Mouse (Mus musculus) C2C12 (cell line): ENCODE measurements at regions not wholly inside any gene's neighbourhood (a gene's known extent, or its start where the extent isn't known, plus 50 kb on each side); places are given as distances from the start of the nearest gene placed in this dataset.
A peak's percentile ranks its signal among the peaks of the same experiment; 100 is the strongest.

ENCODE experiments used
- H3K27me3 ChIP-seq: one replicate; pipeline ENCODE4 v1.6.1; 2011; ENCODE audit not compliant: control insufficient read depth, insufficient read depth, insufficient read length
- H3K36me3 ChIP-seq: one replicate; pipeline ENCODE4 v1.6.1; 2011; ENCODE audit not compliant: control insufficient read depth, insufficient read depth
- H3K4me3 ChIP-seq: one replicate; pipeline ENCODE4 v1.5.1; 2011; ENCODE audit warnings: mild to moderate bottlenecking, control low read depth; ENCODE audit not compliant: poor library complexity, insufficient read depth, severe bottlenecking
- H3K79me2 ChIP-seq: one replicate; pipeline ENCODE4 v1.6.1; 2011; ENCODE audit not compliant: control insufficient read depth, insufficient read depth
- H3K79me3 ChIP-seq: one replicate; pipeline ENCODE4 v1.6.1; 2011; ENCODE audit warnings: low read depth, control low read depth
- H3ac ChIP-seq: one replicate; pipeline ENCODE3; 2011; ENCODE audit warnings: low read depth; ENCODE audit not compliant: control insufficient read depth, insufficient read length
- CEBPB ChIP-seq: IDR thresholded peaks from one replicate; pipeline ENCODE4 v1.6.1; 2011; ENCODE audit warnings: low read depth, mild to moderate bottlenecking, control low read depth, moderate library complexity
- CTCF ChIP-seq: IDR thresholded peaks from one replicate; pipeline ENCODE4 v1.5.1; 2011; ENCODE audit not compliant: control insufficient read depth, insufficient read depth, insufficient read length
- FOSL1 ChIP-seq: IDR thresholded peaks from one replicate; pipeline ENCODE4 v1.8.0; 2011; ENCODE audit warnings: mild to moderate bottlenecking, low read length; ENCODE audit not compliant: poor library complexity, insufficient read depth, severe bottlenecking
- MAX ChIP-seq: IDR thresholded peaks from one replicate; pipeline ENCODE4 v1.6.1; 2011; ENCODE audit warnings: mild to moderate bottlenecking, control low read depth
- MYOD1 ChIP-seq: IDR thresholded peaks from one replicate; pipeline ENCODE4 v1.6.1; 2011; ENCODE audit warnings: low read depth; ENCODE audit not compliant: control insufficient read depth, insufficient read length
- MYOG ChIP-seq: IDR thresholded peaks from one replicate; pipeline ENCODE4 v1.6.1; 2011; ENCODE audit not compliant: control insufficient read depth, insufficient read length; ENCODE audit errors: extremely low read depth
- USF1 ChIP-seq: IDR thresholded peaks from one replicate; pipeline ENCODE4 v1.6.1; 2011; ENCODE audit warnings: low read depth, mild to moderate bottlenecking, control low read depth, moderate library complexity

DNA sequence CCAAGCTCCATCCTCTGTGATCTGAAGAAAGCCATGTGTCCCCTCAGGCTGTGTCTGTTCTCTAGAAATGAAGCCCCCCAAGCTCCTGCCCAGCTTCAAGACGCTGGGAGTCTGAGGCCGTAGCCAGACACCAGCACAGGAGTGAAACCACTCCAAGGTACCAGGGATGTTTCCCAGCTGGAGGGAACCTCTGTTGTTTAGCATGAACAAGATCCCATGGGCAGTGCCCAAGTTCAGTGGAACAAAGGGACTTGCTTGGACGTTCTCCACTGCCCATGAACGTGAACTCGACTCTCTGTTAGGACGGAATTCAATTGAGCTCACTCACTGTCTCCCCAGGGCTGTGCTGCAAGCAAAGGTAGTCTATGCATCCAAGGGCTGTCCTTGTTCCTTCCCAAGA is 99.2 kb upstream of the Twist2 start:
- TF ChIP-seq FOSL1: no peak
- TF ChIP-seq MAX: no peak
- TF ChIP-seq MYOD1: no peak
- no peaks in the 10 kb centered on the region for H3K79me2 ChIP-seq
- H3ac ChIP-seq: no peak overlapping the region
- no peaks in the 10 kb centered on the region for H3K27me3 ChIP-seq
- no peak overlapping the region for H3K4me3 ChIP-seq
- no peaks in the 10 kb centered on the region for H3K79me3 ChIP-seq
- no peaks in the 10 kb centered on the region for H3K36me3 ChIP-seq

DNA sequence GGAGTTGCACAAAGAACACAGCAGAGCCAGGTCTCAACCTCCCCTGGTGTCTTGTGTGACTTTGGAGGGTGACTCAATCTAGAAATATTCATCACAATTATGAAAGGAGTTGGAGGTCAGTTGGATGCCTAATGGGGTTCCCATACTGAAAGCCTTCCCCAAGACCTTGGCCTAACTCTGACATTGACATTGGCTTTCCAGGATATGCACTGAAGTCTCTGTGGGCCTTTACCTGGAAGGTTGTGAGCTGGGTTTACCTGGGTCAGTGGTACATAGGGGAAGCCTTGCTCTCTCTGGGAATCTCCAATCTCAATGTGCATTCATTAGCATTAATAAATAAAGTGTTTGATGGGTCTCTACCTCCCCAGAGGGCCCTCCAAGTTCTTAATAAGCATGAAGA is 98.5 kb upstream of the Twist2 start:
- Histone ChIP-seq H3K79me2 (no peaks in the 10 kb centered on the region), H3K79me3 (no peaks in the 10 kb centered on the region), H3K4me3 (no peak overlapping the region), H3K36me3 (no peaks in the 10 kb centered on the region), H3K27me3 (no peaks in the 10 kb centered on the region), H3ac (no peak overlapping the region)
- no peak for TF ChIP-seq CEBPB
- no peak for TF ChIP-seq FOSL1
- no peak for TF ChIP-seq MYOD1

DNA sequence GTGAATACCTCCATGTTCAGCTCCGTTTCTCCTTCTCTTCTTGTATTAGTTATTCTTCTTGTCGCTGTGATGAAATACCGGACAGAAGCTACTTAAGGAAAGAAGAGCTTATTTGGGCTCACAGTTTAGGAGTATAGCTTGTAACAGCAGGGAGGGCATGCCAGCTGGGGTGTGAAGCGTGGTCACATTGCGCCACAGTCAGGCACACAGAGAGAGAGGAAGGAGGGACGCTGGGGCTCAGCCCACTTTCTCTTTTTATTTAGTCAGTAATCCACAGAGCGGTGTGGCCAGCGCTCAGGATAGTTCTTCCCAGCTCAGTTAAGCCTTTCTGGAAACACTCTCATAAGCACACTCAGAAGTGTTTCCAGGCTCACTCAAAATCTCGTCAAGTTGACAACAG is 95.8 kb upstream of the Twist2 start:
- H3K27me3 ChIP-seq: no peaks in the 10 kb centered on the region
- H3K36me3 ChIP-seq: no peaks in the 10 kb centered on the region
- no peaks in the 10 kb centered on the region for H3K79me2 ChIP-seq
- no peak overlapping the region for H3ac ChIP-seq
- H3K4me3 ChIP-seq: no peak overlapping the region
- TF ChIP-seq MYOD1 (no peak), CEBPB (peak; percentile 24), USF1 (no peak), FOSL1 (no peak)
- no peaks in the 10 kb centered on the region for H3K79me3 ChIP-seq

DNA sequence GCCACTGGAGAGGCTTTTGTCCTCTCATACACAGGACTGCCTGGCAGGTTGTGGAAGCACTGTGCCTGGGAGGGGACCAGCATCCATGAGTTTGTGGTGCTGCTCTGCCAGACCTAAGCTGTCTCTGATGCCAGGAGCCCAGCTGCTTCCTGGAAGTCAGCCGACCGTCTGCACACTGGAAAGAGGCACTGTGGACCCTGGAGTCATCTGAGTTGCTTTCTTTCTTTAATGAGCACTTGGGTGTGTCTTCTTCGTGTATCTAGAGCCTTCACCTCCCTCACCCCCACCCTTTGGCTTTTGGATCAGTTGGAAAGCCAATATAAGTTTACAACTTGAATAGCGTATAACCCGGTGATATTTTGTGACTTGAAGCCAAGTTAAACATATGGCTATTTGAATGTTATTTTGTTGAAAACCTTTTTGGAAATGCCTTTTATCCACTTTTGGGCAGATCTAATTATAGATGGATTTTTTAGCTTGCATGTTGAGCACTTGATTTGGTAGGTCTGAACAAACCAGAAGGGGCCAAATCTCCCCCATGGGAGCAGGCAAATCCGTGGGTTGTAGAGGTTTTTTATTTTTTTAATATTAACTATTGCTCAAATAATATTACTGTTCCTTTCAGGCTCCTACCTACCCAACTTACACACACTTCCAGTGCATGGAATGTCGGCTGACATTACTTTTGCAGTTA is 92.6 kb upstream of the Twist2 start:
- no peak overlapping the region for H3ac ChIP-seq
- H3K27me3 ChIP-seq: no peaks in the 10 kb centered on the region
- H3K4me3 ChIP-seq: no peak overlapping the region
- no peaks in the 10 kb centered on the region for H3K36me3 ChIP-seq
- no peak for TF ChIP-seq CEBPB
- no peak for TF ChIP-seq USF1
- TF ChIP-seq MAX: no peak
- no peak for TF ChIP-seq MYOD1
- H3K79me3 ChIP-seq: no peaks in the 10 kb centered on the region
- no peaks in the 10 kb centered on the region for H3K79me2 ChIP-seq

DNA sequence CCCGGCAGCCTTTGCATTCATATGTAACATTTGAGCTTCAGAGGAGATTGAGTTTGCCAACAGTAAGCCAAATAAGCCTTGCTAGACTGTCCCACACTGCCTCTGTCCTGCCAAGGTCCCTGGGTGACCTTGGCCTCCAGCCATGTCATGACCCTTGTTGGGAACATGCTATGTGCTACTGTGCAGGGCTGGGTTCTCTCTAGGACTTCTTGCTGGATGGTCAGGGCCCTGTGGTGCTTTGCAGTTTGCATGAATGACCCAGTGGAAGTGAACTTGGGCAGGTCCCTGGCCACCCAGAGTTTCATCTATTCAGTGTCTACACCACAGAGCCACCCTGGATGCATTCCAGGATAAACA is 92.0 kb upstream of the Twist2 start:
- H3ac ChIP-seq: no peak overlapping the region
- H3K79me2 ChIP-seq: no peaks in the 10 kb centered on the region
- no peaks in the 10 kb centered on the region for H3K36me3 ChIP-seq
- no peak overlapping the region for H3K4me3 ChIP-seq
- no peak for TF ChIP-seq CEBPB
- TF ChIP-seq CTCF: no peak
- no peak for TF ChIP-seq MYOG
- TF ChIP-seq MAX: no peak
- no peak for TF ChIP-seq USF1
- TF ChIP-seq FOSL1: no peak
- TF ChIP-seq MYOD1: no peak
- no peaks in the 10 kb centered on the region for H3K79me3 ChIP-seq
- H3K27me3 ChIP-seq: no peaks in the 10 kb centered on the region

DNA sequence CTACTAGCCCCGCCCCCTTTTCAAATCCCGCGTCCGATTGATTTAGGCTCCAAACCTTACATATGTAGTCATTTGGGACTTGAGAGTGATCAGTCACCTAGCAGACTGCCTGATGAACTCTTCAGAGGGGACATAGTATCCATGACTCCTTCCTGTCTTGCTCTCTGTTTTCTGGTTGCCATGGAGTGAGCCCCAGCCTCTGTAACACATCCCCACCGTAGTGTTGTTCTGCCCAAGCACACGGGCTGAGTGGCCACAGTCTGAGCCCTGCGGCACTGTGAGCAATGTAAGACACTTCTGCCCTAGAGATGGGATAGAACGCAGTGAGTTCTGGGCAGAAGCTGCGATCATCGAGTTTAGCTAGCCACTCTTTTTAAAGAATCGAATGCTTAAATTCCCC is 88.1 kb upstream of the Twist2 start:
- H3K27me3 ChIP-seq: no peaks in the 10 kb centered on the region
- no peak overlapping the region for H3ac ChIP-seq
- no peak for TF ChIP-seq MYOD1
- no peak for TF ChIP-seq FOSL1
- TF ChIP-seq MYOG: no peak
- TF ChIP-seq CEBPB: no peak
- no peak for TF ChIP-seq MAX
- TF ChIP-seq USF1: no peak
- TF ChIP-seq CTCF: no peak

DNA sequence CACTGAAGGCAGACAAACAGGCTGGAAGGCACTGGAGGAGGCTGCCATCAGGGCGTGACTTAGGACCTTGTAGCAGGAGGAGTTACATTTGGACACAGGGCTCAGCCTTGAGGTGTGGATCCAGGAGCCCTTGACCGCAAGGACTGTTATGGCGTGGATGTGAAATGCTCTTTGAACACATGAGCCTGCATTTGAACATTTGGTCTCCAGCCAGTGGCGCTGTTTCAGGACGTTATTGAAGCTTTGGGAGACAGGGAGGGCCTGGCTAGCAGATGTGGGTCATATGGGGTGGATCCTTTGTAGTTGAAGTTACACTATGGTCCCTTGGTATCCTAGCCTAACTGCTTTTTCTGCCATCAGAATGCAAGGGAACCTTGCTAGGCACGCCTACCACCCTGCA is 87.0 kb upstream of the Twist2 start:
- TF ChIP-seq MYOD1 (no peak), CTCF (no peak), FOSL1 (no peak), MYOG (no peak), CEBPB (no peak), USF1 (no peak), MAX (no peak)
- H3K79me2 ChIP-seq: no peaks in the 10 kb centered on the region

More for the DNA sequence above, 88.1 kb upstream of the Twist2 start:
- H3K36me3 ChIP-seq: no peaks in the 10 kb centered on the region
- H3K4me3 ChIP-seq: no peak overlapping the region
- H3K79me3 ChIP-seq: no peaks in the 10 kb centered on the region
- no peaks in the 10 kb centered on the region for H3K79me2 ChIP-seq

More for the DNA sequence above, 87.0 kb upstream of the Twist2 start:
- Histone ChIP-seq H3K4me3 (no peak overlapping the region), H3ac (no peak overlapping the region), H3K27me3 (no peaks in the 10 kb centered on the region), H3K79me3 (no peaks in the 10 kb centered on the region), H3K36me3 (no peaks in the 10 kb centered on the region)
